In genomic region chr10:26371416-26371815, GRCm38 (mm10) we compare ENCODE assay signal across 9 mouse cellular contexts. TPM values are rescaled to one million over a fixed set of nuclear protein-coding genes. Genes with fewer than 3 reads are reported as not detected.
DNase-seq lines count a peak whose midpoint lies in the region; ATAC-seq and TF ChIP-seq lines count a peak whose summit lies in the region.
"Had no signal": no experiment of that assay in that cellular context is flagged by ENCODE, and none has a peak within 500 bp of the region (broad histone marks: within the 10 kb centered on the region; RNA-seq: fewer than 3 reads in every experiment).

No protein-coding gene starts in this region.

- no peak overlapping the region for H3K9ac ChIP-seq in neural tube, embryonic 11.5 days (ENCODE audit: low read length)

- no peak for TF ChIP-seq CTCF in lung, adult 2 months (IDR thresholded peaks at IDR 0.05; ENCODE audit: insufficient read depth, low read length)

- ATAC-seq in neural tube, embryonic 11.5 days (ENCODE audit: insufficient read depth, low FRiP score, low TSS enrichment), result no peak

- no peaks in the 10 kb centered on the region for H3K36me3 ChIP-seq in neural tube, embryonic 11.5 days (ENCODE audit: control insufficient read depth, insufficient read depth, low read length)

- no peaks in the 10 kb centered on the region for H3K9me3 ChIP-seq in neural tube, embryonic 11.5 days (ENCODE audit: control insufficient read depth, low read length)

- WGBS in lung, adult 2 months, result 63% methylated on average over 7 of the region's 7 CpGs
- 56% methylated on average over 7 of the region's 7 CpGs for WGBS in neural tube, embryonic 11.5 days

- H3K4me3 ChIP-seq in lung, adult 2 months (replicated peaks; ENCODE audit: extremely low read depth, low read depth, low read length), result no peak overlapping the region
- H3K4me3 ChIP-seq in neural tube, embryonic 11.5 days (ENCODE audit: low read depth, low read length), result no peak overlapping the region

- H3K4me1 ChIP-seq in lung, adult 2 months (ENCODE audit: control insufficient read depth, insufficient read depth, low read length), result peaks cover 2% of the 10 kb centered on the region; the same call in 1 of the 2 replicates
- no peaks in the 10 kb centered on the region for H3K4me1 ChIP-seq in neural tube, embryonic 11.5 days (ENCODE audit: control insufficient read depth, insufficient read depth, low read length)

- peak; percentile 7 to 24 for DNase-seq in cerebellum, postnatal 10 days
- no peak for DNase-seq in cerebellum, adult 9-11 months
- peak; percentile 7 to 10 for DNase-seq in lung, adult 18-20 months
- no peak for DNase-seq in lung, adult 2 months
- peak; percentile 25 for DNase-seq in embryo, embryonic 9.5 days (ENCODE audit: extremely low spot score)
- DNase-seq in neural tube, embryonic 11.5 days (ENCODE audit: low spot score), result peak; percentile 36
- DNase-seq in spleen, adult 12 weeks (ENCODE audit: low spot score), result no peak
- no peak for DNase-seq in cerebellum, postnatal 36 days
- DNase-seq: thymus, postnatal 14 days had no signal

- no peaks in the 10 kb centered on the region for H3K27me3 ChIP-seq in neural tube, embryonic 11.5 days (ENCODE audit: control insufficient read depth, insufficient read depth, low read length)

- TF ChIP-seq POLR2A in lung, adult 2 months (IDR thresholded peaks at IDR 0.05; ENCODE audit: borderline replicate concordance, extremely low read depth, low read depth, low read length), result no peak

- H3K4me2 ChIP-seq in neural tube, embryonic 11.5 days (ENCODE audit: low read depth), result no peak overlapping the region

- H3K27ac ChIP-seq in neural tube, embryonic 11.5 days (ENCODE audit: low read depth, low read length), result no peak overlapping the region

RNA-seq across cellular contexts. Expression of gene L3mbtl3, which starts 4.4 kb away (rescaled TPM):
- polyA plus RNA-seq in lung, adult 2 months (2012; rRNA removed), result 4.6 and 4.9 TPM in 2 replicates
- 20.0 and 20.5 TPM in 2 replicates for polyA plus RNA-seq in neural tube, embryonic 11.5 days (2014; fragmentation: Nextera tagmentation; extraction: Ambion mirVana)

Comparison
In these comparisons a context has a peak if more than half of its experiments do, and no peak if none do; other contexts are left out.
1. DNase-seq: peak in cerebellum, postnatal 10 days (2 of 2), lung, adult 18-20 months (2 of 2), embryo, embryonic 9.5 days (single experiment) and neural tube, embryonic 11.5 days (single experiment); none in cerebellum, adult 9-11 months (single experiment), lung, adult 2 months (single experiment), spleen, adult 12 weeks (single experiment) and cerebellum, postnatal 36 days (0 of 2).